Mouse (Mus musculus) midbrain, embryonic 16.5 days (tissue): ENCODE results near the gene Gal. TPM values are rescaled to one million over a fixed set of nuclear protein-coding genes. Genes with fewer than 3 reads are reported as not detected.

Experiments
- ATAC-seq: fragments of 200-750 bp; cut with Nextera tagmentation; 2 replicates; pipeline ENCODE4 v1.8.0; 2017; ENCODE audit warnings: moderate TSS enrichment
- H3K27ac ChIP-seq: fragments of 300-500 bp; sonication (generic); 2 replicates; pipeline ENCODE4 v1.5.1; 2014; ENCODE audit warnings: mild to moderate bottlenecking, low read length, mixed read lengths
- H3K27me3 ChIP-seq: fragments of 300-500 bp; sonication (generic); 2 replicates; pipeline ENCODE4 v1.6.1; 2014; ENCODE audit warnings: low read depth, low read length, mixed read lengths; ENCODE audit not compliant: control insufficient read depth, insufficient read depth
- H3K36me3 ChIP-seq: fragments of 300-500 bp; sonication (generic); 2 replicates; pipeline ENCODE4 v1.6.1; 2014; ENCODE audit warnings: mild to moderate bottlenecking, low read length, moderate library complexity, mixed read lengths; ENCODE audit not compliant: control insufficient read depth, insufficient read depth
- H3K4me1 ChIP-seq: fragments of 300-500 bp; sonication (generic); 2 replicates; pipeline ENCODE4 v1.6.1; 2014; ENCODE audit warnings: mild to moderate bottlenecking, low read length, mixed read lengths; ENCODE audit not compliant: control insufficient read depth, insufficient read depth
- H3K4me2 ChIP-seq: fragments of 300-500 bp; sonication (generic); 2 replicates; pipeline ENCODE4 v1.6.1; 2014; ENCODE audit warnings: mild to moderate bottlenecking, low read length, mixed read lengths
- H3K4me3 ChIP-seq: fragments of 300-500 bp; sonication (generic); 2 replicates; pipeline ENCODE4 v1.5.1; 2014; ENCODE audit warnings: low read depth, mild to moderate bottlenecking, low read length, moderate library complexity, mixed read lengths
- H3K9ac ChIP-seq: fragments of 300-500 bp; sonication (generic); 2 replicates; pipeline ENCODE4 v1.6.1; 2014; ENCODE audit warnings: low read depth, low read length, mixed read lengths
- H3K9me3 ChIP-seq: fragments of 300-500 bp; sonication (generic); replicated peaks from 2 replicates; pipeline ENCODE4 v1.6.1; 2014; ENCODE audit warnings: mild to moderate bottlenecking, low read length, mixed read lengths; ENCODE audit not compliant: control insufficient read depth, poor library complexity, severe bottlenecking
- whole genome bisulfite sequencing: fragments of 180-500 bp; shearing (Covaris S2); extraction: QIAGEN DNeasy Blood & Tissue Kit; methylation state at CpG from one replicate; pipeline ENCODE4 v1.1.7; 2014; 5-methylcytosine and 5-hydroxymethylcytosine counted together
- polyA plus RNA-seq: library from polyadenylated mRNA; unstranded; fragments of >200 nt; fragmentation: Nextera tagmentation; extraction: Ambion mirVana; gene quantifications from 2 replicates; pipeline ENCODE4 v1.2.1, GENCODE M21; 2015

The Gal gene
- polyA plus RNA-seq, 1 experiment from 2014 or later = 16.6 TPM

GRCm38 (mm10) chr19:3378614-3379013, 35.7 kb downstream of the Gal start:
- WGBS = 92% methylated on average over 3 of the region's 3 CpGs
- no peak for ATAC-seq
- Histone ChIP-seq H3K27ac (no peak overlapping the region), H3K36me3 (no peaks in the 10 kb centered on the region), H3K9ac (no peak overlapping the region), H3K4me2 (no peak overlapping the region), H3K4me3 (no peak overlapping the region), H3K4me1 (no peaks in the 10 kb centered on the region), H3K27me3 (no peaks in the 10 kb centered on the region), H3K9me3 (no peaks in the 10 kb centered on the region)

GRCm38 (mm10) chr19:3376966-3377715, 37.2 kb downstream of the Gal start:
- Histone ChIP-seq H3K27me3 (no peaks in the 10 kb centered on the region), H3K4me2 (no peak overlapping the region), H3K4me1 (no peaks in the 10 kb centered on the region), H3K27ac (no peak overlapping the region), H3K4me3 (no peak overlapping the region), H3K36me3 (no peaks in the 10 kb centered on the region), H3K9me3 (no peaks in the 10 kb centered on the region), H3K9ac (no peak overlapping the region)
- no peak for ATAC-seq
- WGBS = 38% methylated on average over 4 of the region's 4 CpGs

- no peak overlapping the region for H3K4me3 ChIP-seq
- 62% methylated on average over 7 of the region's 7 CpGs for WGBS
- H3K36me3 ChIP-seq = no peaks in the 10 kb centered on the region
- H3K9ac ChIP-seq = no peak overlapping the region
- H3K4me2 ChIP-seq = no peak overlapping the region
- H3K27me3 ChIP-seq = no peaks in the 10 kb centered on the region
- no peak overlapping the region for H3K27ac ChIP-seq
- H3K4me1 ChIP-seq = no peaks in the 10 kb centered on the region
- no peaks in the 10 kb centered on the region for H3K9me3 ChIP-seq
- ATAC-seq = no peak
These were observed 38.3 kb downstream of the Gal start for GRCm38 (mm10) chr19:3375945-3376495.

- Histone ChIP-seq H3K9me3 (no peaks in the 10 kb centered on the region), H3K4me1 (no peaks in the 10 kb centered on the region), H3K27ac (no peak overlapping the region), H3K4me3 (no peak overlapping the region), H3K36me3 (no peaks in the 10 kb centered on the region), H3K27me3 (no peaks in the 10 kb centered on the region), H3K9ac (no peak overlapping the region), H3K4me2 (no peak overlapping the region)
- ATAC-seq = no peak
- 71% methylated on average over 2 of the region's 2 CpGs for WGBS
These were observed 40.3 kb downstream of the Gal start for GRCm38 (mm10) chr19:3374028-3374427.

- no peak overlapping the region for H3K4me3 ChIP-seq
- H3K4me1 ChIP-seq = no peaks in the 10 kb centered on the region
- H3K9me3 ChIP-seq = no peaks in the 10 kb centered on the region
- H3K9ac ChIP-seq = no peak overlapping the region
- ATAC-seq = no peak
- no peaks in the 10 kb centered on the region for H3K27me3 ChIP-seq
- 63% methylated on average over 12 of the region's 12 CpGs for WGBS
- no peak overlapping the region for H3K27ac ChIP-seq
- H3K36me3 ChIP-seq = no peaks in the 10 kb centered on the region
- H3K4me2 ChIP-seq = no peak overlapping the region; the same call in 1 of the 2 replicates
These were observed 41.0 kb downstream of the Gal start for GRCm38 (mm10) chr19:3373380-3373779.

GRCm38 (mm10) chr19:3368276-3368675, 46.1 kb downstream of the Gal start:
- Histone ChIP-seq H3K27ac (no peak overlapping the region), H3K4me3 (no peak overlapping the region), H3K4me2 (no peak overlapping the region), H3K27me3 (no peaks in the 10 kb centered on the region), H3K36me3 (no peaks in the 10 kb centered on the region), H3K9ac (no peak overlapping the region), H3K9me3 (no peaks in the 10 kb centered on the region), H3K4me1 (no peaks in the 10 kb centered on the region)
- WGBS = 88% methylated on average over 3 of the region's 3 CpGs
- no peak for ATAC-seq

GRCm38 (mm10) chr19:3365089-3365488, 49.3 kb downstream of the Gal start:
- no peak overlapping the region for H3K27ac ChIP-seq
- H3K4me2 ChIP-seq = no peak overlapping the region
- H3K4me1 ChIP-seq = no peaks in the 10 kb centered on the region
- 89% methylated on average over 2 of the region's 3 CpGs for WGBS
- no peak for ATAC-seq
- H3K36me3 ChIP-seq = no peaks in the 10 kb centered on the region
- H3K9me3 ChIP-seq = no peaks in the 10 kb centered on the region
- no peaks in the 10 kb centered on the region for H3K27me3 ChIP-seq
- no peak overlapping the region for H3K9ac ChIP-seq
- H3K4me3 ChIP-seq = no peak overlapping the region

- H3K27ac ChIP-seq = no peak overlapping the region
- no peak for ATAC-seq
- H3K9me3 ChIP-seq = no peaks in the 10 kb centered on the region
- no peak overlapping the region for H3K4me2 ChIP-seq
- no peak overlapping the region for H3K4me3 ChIP-seq
- no peak overlapping the region for H3K9ac ChIP-seq
- H3K4me1 ChIP-seq = no peaks in the 10 kb centered on the region
- WGBS = 87% methylated on average over 4 of the region's 4 CpGs
- no peaks in the 10 kb centered on the region for H3K27me3 ChIP-seq
- no peaks in the 10 kb centered on the region for H3K36me3 ChIP-seq
These were observed 50.8 kb downstream of the Gal start for GRCm38 (mm10) chr19:3363510-3363909.
